ENCODE assay signal across 8 mouse cellular contexts in genomic region chr5:33820733-33821621, GRCm38 (mm10). TPM values are rescaled to one million over a fixed set of nuclear protein-coding genes. Genes with fewer than 3 reads are reported as not detected.
DNase-seq lines count a peak whose midpoint lies in the region; ATAC-seq and TF ChIP-seq lines count a peak whose summit lies in the region.

No protein-coding gene starts in this region.

- TF ChIP-seq POLR2A in ES-Bruce4 (IDR thresholded peaks at IDR 0.05; ENCODE audit: insufficient read depth, low read length), result no peak

- peak overlapping the region; percentile 77 for H3K4me3 ChIP-seq in ES-Bruce4 (ENCODE audit: low read depth, low read length)
- peak overlapping the region; percentile 100 for H3K4me3 ChIP-seq in forebrain, embryonic 11.5 days (ENCODE audit: low read depth, low read length)
- peak overlapping the region; percentile 78 for H3K4me3 ChIP-seq in heart, postnatal 0 days (ENCODE audit: low read depth, low read length)
- peak overlapping the region; percentile 99 for H3K4me3 ChIP-seq in lung, embryonic 16.5 days (ENCODE audit: low read length)

- peak; percentile 48 for DNase-seq in c-Kit-negative CD71-positive TER-119-positive erythroid progenitor cells, embryonic 14.5 days (ENCODE audit: low read depth, low spot score)
- peak; percentile 85 for DNase-seq in forebrain, embryonic 11.5 days (ENCODE audit: low spot score)
- peak; percentile 48 for DNase-seq in heart, postnatal 0 days (ENCODE audit: low spot score)
- DNase-seq in kidney, postnatal 4 days, result peak; percentile 78 to 88
- peak; percentile 62 for DNase-seq in ovary, postnatal 36 days (ENCODE audit: low spot score)
- DNase-seq in thymus, postnatal 25 days, result peak; percentile 39

- no peak overlapping the region for H3K27ac ChIP-seq in ES-Bruce4 (ENCODE audit: insufficient read depth, low read length)
- H3K27ac ChIP-seq in forebrain, embryonic 11.5 days (ENCODE audit: low read depth, low read length), result peak overlapping the region; percentile 99
- peak overlapping the region; percentile 95 for H3K27ac ChIP-seq in heart, postnatal 0 days (ENCODE audit: low read depth)
- peak overlapping the region; percentile 97 for H3K27ac ChIP-seq in lung, embryonic 16.5 days (ENCODE audit: low read length)

- H3K27me3 ChIP-seq in ES-Bruce4 (ENCODE audit: control insufficient read depth, insufficient read depth, low read length, poor library complexity, severe bottlenecking), result peaks cover 9% of the 10 kb centered on the region
- H3K27me3 ChIP-seq in forebrain, embryonic 11.5 days (ENCODE audit: control insufficient read depth, insufficient read depth, low read length), result no peaks in the 10 kb centered on the region
- no peaks in the 10 kb centered on the region for H3K27me3 ChIP-seq in heart, postnatal 0 days (ENCODE audit: control insufficient read depth, insufficient read depth, low read length)
- H3K27me3 ChIP-seq in lung, embryonic 16.5 days (ENCODE audit: control insufficient read depth, insufficient read depth, low read depth, low read length), result no peaks in the 10 kb centered on the region

- TF ChIP-seq CTCF in ES-Bruce4 (IDR thresholded peaks at IDR 0.05; ENCODE audit: low read depth, low read length), result no peak
- TF ChIP-seq CTCF in heart, postnatal 0 days (IDR thresholded peaks at IDR 0.05; ENCODE audit: low read depth), result no peak

- TF ChIP-seq EP300 in ES-Bruce4 (IDR thresholded peaks at IDR 0.05; ENCODE audit: insufficient read depth, low read depth, low read length), result no peak
- no peak for TF ChIP-seq EP300 in heart, postnatal 0 days (IDR thresholded peaks at IDR 0.05; ENCODE audit: low read depth)

- H3K4me2 ChIP-seq in forebrain, embryonic 11.5 days (ENCODE audit: low read depth, low read length, severe bottlenecking), result peak overlapping the region; percentile 77
- H3K4me2 ChIP-seq in heart, postnatal 0 days (ENCODE audit: low read depth, low read length), result peak overlapping the region; percentile 85
- H3K4me2 ChIP-seq in lung, embryonic 16.5 days (ENCODE audit: low read depth, low read length), result peak overlapping the region; percentile 77

- no peaks in the 10 kb centered on the region for H3K9me3 ChIP-seq in ES-Bruce4 (replicated peaks; ENCODE audit: control insufficient read depth, insufficient read depth, low read length, poor library complexity, severe bottlenecking)
- H3K9me3 ChIP-seq in forebrain, embryonic 11.5 days (ENCODE audit: control insufficient read depth, low read length), result no peaks in the 10 kb centered on the region
- H3K9me3 ChIP-seq in heart, postnatal 0 days (replicated peaks; ENCODE audit: control insufficient read depth, low read length), result no peaks in the 10 kb centered on the region
- H3K9me3 ChIP-seq in lung, embryonic 16.5 days (ENCODE audit: control insufficient read depth, low read length), result no peaks in the 10 kb centered on the region

- peak; percentile 40 for ATAC-seq in forebrain, embryonic 11.5 days (replicated peaks; ENCODE audit: low FRiP score)
- ATAC-seq in heart, postnatal 0 days (ENCODE audit: insufficient read depth, low read depth), result peak; percentile 39
- peak; percentile 46 for ATAC-seq in lung, embryonic 16.5 days (ENCODE audit: low read depth)

- no peaks in the 10 kb centered on the region for H3K36me3 ChIP-seq in ES-Bruce4 (ENCODE audit: control insufficient read depth, insufficient read depth, low read length, poor library complexity, severe bottlenecking)
- no peaks in the 10 kb centered on the region for H3K36me3 ChIP-seq in forebrain, embryonic 11.5 days (ENCODE audit: control insufficient read depth, insufficient read depth, low read length)
- H3K36me3 ChIP-seq in heart, postnatal 0 days (replicated peaks; ENCODE audit: control insufficient read depth, insufficient read depth, low read length), result no peaks in the 10 kb centered on the region
- no peaks in the 10 kb centered on the region; the same call in 1 of the 2 replicates for H3K36me3 ChIP-seq in lung, embryonic 16.5 days (ENCODE audit: control insufficient read depth, insufficient read depth, low read length)

- peaks cover 2% of the 10 kb centered on the region for H3K4me1 ChIP-seq in ES-Bruce4 (ENCODE audit: control insufficient read depth, insufficient read depth, low read length)
- peaks cover 27% of the 10 kb centered on the region for H3K4me1 ChIP-seq in forebrain, embryonic 11.5 days (replicated peaks; ENCODE audit: control insufficient read depth, insufficient read depth, low read length)
- H3K4me1 ChIP-seq in heart, postnatal 0 days (ENCODE audit: control insufficient read depth, insufficient read depth), result peaks cover 13% of the 10 kb centered on the region
- peaks cover 20% of the 10 kb centered on the region for H3K4me1 ChIP-seq in lung, embryonic 16.5 days (replicated peaks; ENCODE audit: control insufficient read depth, insufficient read depth, low read length)

- under 1% methylated on average over 113 of the region's 121 CpGs for WGBS in forebrain, embryonic 11.5 days
- WGBS in heart, postnatal 0 days, result under 1% methylated on average over 77 of the region's 121 CpGs
- 0% methylated on average over 82 of the region's 121 CpGs for WGBS in lung, embryonic 16.5 days

- peak overlapping the region; percentile 99 for H3K9ac ChIP-seq in ES-Bruce4 (ENCODE audit: low read depth, poor library complexity, severe bottlenecking)
- H3K9ac ChIP-seq in forebrain, embryonic 11.5 days (ENCODE audit: low read length), result peak overlapping the region; percentile 100
- peak overlapping the region; percentile 86 for H3K9ac ChIP-seq in heart, postnatal 0 days (replicated peaks; ENCODE audit: low read depth, low read length)
- H3K9ac ChIP-seq in lung, embryonic 16.5 days (ENCODE audit: low read length), result peak overlapping the region; percentile 99

RNA-seq across cellular contexts. Expression of gene Nsd2, which starts 0.5 kb away (rescaled TPM):
- polyA plus RNA-seq in ES-Bruce4 (2011; ENCODE audit: insufficient read depth, insufficient read length, low read depth, missing spikeins), result 97.7 and 109 TPM in 2 replicates
- 120 and 131 TPM in 2 replicates for polyA plus RNA-seq in forebrain, embryonic 11.5 days (2014; fragmentation: Nextera tagmentation; extraction: Ambion mirVana)
- 11.2 and 27.6 TPM in 2 replicates for total RNA-seq in heart, postnatal 0 days (2014; rRNA removed; ENCODE audit: low replicate concordance)
- 11.8 and 13.6 TPM in 2 replicates for polyA plus RNA-seq in heart, postnatal 0 days (2015; fragmentation: Nextera tagmentation; extraction: Ambion mirVana)
- polyA plus RNA-seq in lung, embryonic 16.5 days (2015; fragmentation: Nextera tagmentation; extraction: Ambion mirVana), result 43.0 and 45.0 TPM in 2 replicates

RNA-seq across cellular contexts. Expression of gene Letm1, which starts 38.4 kb away (rescaled TPM):
- polyA plus RNA-seq in ES-Bruce4 (2011; ENCODE audit: insufficient read depth, insufficient read length, low read depth, missing spikeins), result 34.2 and 36.7 TPM in 2 replicates
- polyA plus RNA-seq in forebrain, embryonic 11.5 days (2014; fragmentation: Nextera tagmentation; extraction: Ambion mirVana), result 59.7 and 63.9 TPM in 2 replicates
- total RNA-seq in heart, postnatal 0 days (2014; rRNA removed; ENCODE audit: low replicate concordance), result 34.0 and 36.9 TPM in 2 replicates
- polyA plus RNA-seq in heart, postnatal 0 days (2015; fragmentation: Nextera tagmentation; extraction: Ambion mirVana), result 63.6 and 68.1 TPM in 2 replicates
- polyA plus RNA-seq in lung, embryonic 16.5 days (2015; fragmentation: Nextera tagmentation; extraction: Ambion mirVana), result 33.8 and 41.0 TPM in 2 replicates
